Mouse (Mus musculus) left cerebral cortex, postnatal 4 days (tissue): ENCODE data around the gene Olfr742. TPM values are rescaled to one million over a fixed set of nuclear protein-coding genes. Genes with fewer than 3 reads are reported as not detected.

ENCODE experiments used
- DNase-seq: peaks from one replicate; pipeline ENCODE4 v3.0.0-alpha.2; 2022
- intact Hi-C: fragments of 180-260 bp; cut with DNase I; formaldehyde crosslinking; loops from one replicate; pipeline ENCODE4 v1.15.1; 2025
- total RNA-seq, 2 experiments: library from RNA; stranded (reverse); gene quantifications; 2 replicates each; pipeline ENCODE4 v1.2.3; 2021

The Olfr742 gene
- not detected for total RNA-seq

DNA sequence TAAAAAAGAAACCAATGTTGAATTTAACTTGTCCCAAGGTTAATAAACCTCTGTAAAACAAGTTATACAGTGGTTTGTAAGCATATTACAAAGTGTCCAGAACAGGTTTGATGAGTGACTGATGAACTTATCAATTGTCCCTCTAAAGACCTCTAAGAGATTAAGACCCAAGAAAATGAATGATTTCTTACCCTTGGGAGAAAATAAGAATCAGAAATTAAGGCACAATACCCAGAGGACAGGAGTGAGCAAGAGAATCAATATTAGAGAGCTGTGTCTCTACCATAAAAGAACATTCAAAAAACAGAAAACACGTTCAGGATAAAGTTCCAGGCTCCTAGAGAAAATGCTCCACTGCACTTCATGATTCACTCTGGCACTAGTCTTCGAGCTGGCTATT, at the start of gene Olfr742:
Gene Olfr742, plus strand, starts transcription at position 301 of the 400 bp plus-strand sequence.
- DNase-seq, result no peak
- intact Hi-C loops, result no loop called here

DNA sequence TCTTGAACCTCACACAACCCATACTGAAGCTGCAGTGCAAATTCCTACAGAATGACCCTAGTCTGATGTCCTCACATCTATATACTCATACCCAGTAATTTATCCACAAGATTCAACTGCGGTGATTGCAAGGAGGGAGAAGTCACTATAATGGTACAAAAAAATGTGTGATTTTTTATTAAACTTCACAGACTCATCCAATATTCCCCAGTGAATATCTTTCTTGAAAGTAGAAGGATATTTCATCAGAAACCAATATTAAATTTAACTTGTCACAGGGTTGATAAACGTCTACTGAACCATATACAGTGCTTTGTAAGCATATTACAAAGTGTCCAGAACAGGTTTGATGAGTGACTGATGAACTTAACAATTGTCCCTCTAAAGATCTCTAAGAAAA, 31.0 kb upstream of the Olfr742 start, which contains the start of gene Olfr741:
Gene Olfr741, plus strand, starts transcription at position 301 of the 400 bp plus-strand sequence.
- intact Hi-C loops, result no loop called here
- no peak for DNase-seq

DNA sequence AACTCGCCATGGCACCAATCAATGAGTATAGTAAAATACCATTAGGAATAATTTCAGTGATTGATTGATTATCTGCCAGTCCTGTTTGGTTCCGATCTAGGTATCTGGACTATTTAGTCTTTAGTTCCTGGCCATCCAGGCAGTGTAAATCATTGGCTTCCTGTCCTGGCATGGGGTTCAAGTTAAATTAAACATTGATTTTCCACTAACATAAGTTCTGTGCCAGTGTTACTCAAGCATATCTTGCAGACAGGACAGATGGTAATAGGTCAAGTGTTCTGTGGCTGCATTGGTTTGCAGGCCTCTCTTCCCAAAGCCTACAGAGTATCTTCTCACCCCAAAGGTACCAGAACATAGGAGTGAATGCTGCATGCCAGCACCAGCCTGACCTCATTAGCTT, 25.0 kb upstream of the Olfr742 start:
- intact Hi-C loops, result no loop called here
- no peak for DNase-seq

DNA sequence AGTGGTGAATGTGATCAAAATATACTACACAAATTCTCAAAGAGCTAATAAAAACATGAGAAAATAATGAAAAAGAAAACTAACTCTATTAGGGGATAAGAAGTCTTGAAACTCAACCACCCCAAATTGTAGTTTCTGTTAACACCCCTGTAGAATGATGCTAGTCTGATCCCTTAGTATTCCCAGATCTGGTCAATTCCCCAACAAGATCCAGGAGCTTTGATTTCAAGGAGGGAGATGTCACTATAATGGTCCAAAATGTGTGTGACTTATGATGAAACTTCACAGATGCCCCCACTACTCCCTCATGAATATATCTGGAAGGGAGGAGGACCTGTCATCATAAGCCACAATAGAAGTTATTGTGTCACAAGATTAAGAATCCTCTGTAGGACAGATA, 18.1 kb downstream of the Olfr742 start, which contains the start of gene Olfr743:
Gene Olfr743, plus strand, starts transcription at position 301 of the 400 bp plus-strand sequence.
- DNase-seq, result no peak
- intact Hi-C loops, result no loop called here

DNA sequence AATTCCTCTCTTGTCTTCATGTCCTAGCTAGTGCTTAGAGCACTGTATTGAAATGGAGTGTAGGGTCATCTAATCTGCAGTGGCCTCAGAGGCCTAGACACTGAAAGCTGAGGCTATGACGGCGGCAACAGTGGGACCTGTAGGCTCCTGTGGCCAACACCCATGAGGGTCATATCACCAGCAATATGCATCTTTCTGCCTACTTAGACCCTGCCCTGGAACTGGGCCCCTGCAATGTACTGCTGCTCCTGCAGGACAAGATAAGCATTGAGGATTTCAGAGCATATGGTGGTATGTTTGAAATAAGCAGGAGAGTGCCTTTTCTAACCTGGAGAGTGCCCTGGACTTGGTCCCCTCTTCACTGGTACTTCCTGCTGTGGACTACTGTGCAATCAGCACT, 49.3 kb downstream of the Olfr742 start:
- intact Hi-C loops, result no loop called here
- DNase-seq, result no peak

Other genes starting within 250 kb of the Olfr742 start
- gene Olfr732, start 219.4 kb upstream of the Olfr742 start, total RNA-seq, result not detected
- gene Olfr733, start 202.1 kb upstream of the Olfr742 start, total RNA-seq, result not detected
- not detected for gene Olfr734, start 176.8 kb upstream of the Olfr742 start, total RNA-seq
- under 1 TPM in 1 of 2 experiments, not detected in 1; 0.08 TPM for gene Olfr735, start 154.7 kb upstream of the Olfr742 start, total RNA-seq
- not detected for gene Tlr11, start 145.7 kb upstream of the Olfr742 start, total RNA-seq
- gene Olfr736, start 122.4 kb upstream of the Olfr742 start, total RNA-seq, result not detected
- gene Olfr738, start 96.0 kb upstream of the Olfr742 start, total RNA-seq, result not detected
- not detected for gene Olfr739, start 85.0 kb upstream of the Olfr742 start, total RNA-seq
- gene Olfr740, start 58.1 kb upstream of the Olfr742 start, total RNA-seq, result not detected
- not detected for gene Olfr741, start 30.9 kb upstream of the Olfr742 start, total RNA-seq
- gene Olfr743, start 18.2 kb downstream of the Olfr742 start, total RNA-seq, result not detected
- not detected for gene Olfr744, start 111.3 kb downstream of the Olfr742 start, total RNA-seq
- gene Olfr745, start 135.8 kb downstream of the Olfr742 start, total RNA-seq, result not detected
- not detected for gene Olfr746, start 143.5 kb downstream of the Olfr742 start, total RNA-seq
- not detected for gene Olfr747, start 189.6 kb downstream of the Olfr742 start, total RNA-seq
- gene Olfr748, start 203.8 kb downstream of the Olfr742 start, total RNA-seq, result not detected
- gene Olfr749, start 241.5 kb downstream of the Olfr742 start, total RNA-seq, result not detected